Mouse (Mus musculus) cerebellum, adult 8-10 months (tissue): ENCODE measurements at regions not wholly inside any gene's neighbourhood (a gene's known extent, or its start where the extent isn't known, plus 50 kb on each side); places are given as distances from the start of the nearest gene placed in this dataset.

Experiments used
- DNase-seq: peaks from one replicate; pipeline ENCODE4 v3.0.0; 2022

GRCm38 (mm10) chr2:143419791-143420190 lies 126.2 kb upstream of the Pcsk2 start:
- DNase-seq = peak; percentile 11

GRCm38 (mm10) chr2:143450680-143451079 lies 95.3 kb upstream of the Pcsk2 start:
- no peak for DNase-seq

- DNase-seq = no peak
Measured at GRCm38 (mm10) chr2:143451256-143451655, 94.7 kb upstream of the Pcsk2 start.

- DNase-seq = no peak
Measured at GRCm38 (mm10) chr2:143451661-143452060, 94.3 kb upstream of the Pcsk2 start.

- no peak for DNase-seq
Measured at GRCm38 (mm10) chr2:143467936-143468335, 78.0 kb upstream of the Pcsk2 start.

- DNase-seq = no peak
Measured at GRCm38 (mm10) chr2:143471394-143471793, 74.6 kb upstream of the Pcsk2 start.

- DNase-seq = no peak
Measured at GRCm38 (mm10) chr2:143490830-143491229, 55.1 kb upstream of the Pcsk2 start.
